In the genomic region with DNA sequence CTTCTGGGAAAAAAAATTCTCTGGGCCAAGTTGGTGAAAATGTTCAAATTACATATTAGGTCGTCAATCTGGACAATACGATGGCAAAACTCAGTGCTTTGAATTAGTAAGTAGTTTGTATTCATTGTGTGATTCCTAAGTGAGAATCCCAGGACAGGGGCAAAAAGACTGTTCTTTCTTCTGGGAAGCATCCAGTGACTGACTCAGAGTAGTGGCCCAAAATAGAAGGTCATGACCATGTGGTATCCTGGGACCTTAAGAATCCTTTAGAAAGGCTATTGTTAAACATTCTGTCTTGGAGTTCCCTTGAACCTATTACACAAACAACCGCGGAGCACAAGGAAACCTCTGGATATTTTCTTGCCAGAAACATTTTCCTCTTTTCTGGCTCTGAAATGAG, we compare ENCODE assay signal across 12 mouse cellular contexts.
"Had no signal": no experiment of that assay in that cellular context is flagged by ENCODE, and none has a peak within 500 bp of the region (broad histone marks: within the 10 kb centered on the region; RNA-seq: fewer than 3 reads in every experiment).

No protein-coding gene starts in this region.

- DNase-seq: left cerebral cortex, postnatal 4 days; liver; liver, embryonic 13.5 days; liver, postnatal 0 days; lung, adult 18-20 months; lung, adult 2 months; lung, embryonic 14.5 days; lung, postnatal 10 days; lung, postnatal 14 days; lung, postnatal 36 days; lung, postnatal 4 days; midbrain, embryonic 14.5 days had no signal
